Mouse (Mus musculus): ENCODE results near the gene Cpa4.

DNA sequence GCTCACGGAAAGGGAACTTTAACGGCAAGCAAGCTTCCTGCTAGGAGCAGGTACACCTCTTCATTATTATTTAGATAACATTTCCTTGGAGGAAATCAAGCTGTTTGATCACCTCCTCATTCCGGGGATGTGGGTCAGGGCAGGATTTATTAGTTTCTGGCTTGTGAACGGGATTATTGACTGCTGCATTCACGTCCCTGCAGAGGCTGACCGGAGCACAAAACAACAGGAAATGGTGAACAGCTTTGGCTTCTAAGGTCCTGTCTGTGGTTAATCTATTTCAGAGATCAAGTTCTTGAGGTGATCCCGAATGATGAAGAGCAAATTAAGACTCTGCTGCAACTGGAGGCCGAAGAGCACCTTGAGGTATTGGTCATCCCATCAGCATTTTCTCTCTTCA is 24.3 kb upstream of the Cpa4 start:
- TF ChIP-seq CTCF (IDR thresholded peaks at IDR 0.05; ENCODE audit: borderline replicate concordance, insufficient read depth, low read depth, low read length): no peak
- TF ChIP-seq POLR2A (IDR thresholded peaks at IDR 0.05; ENCODE audit: borderline replicate concordance, insufficient read depth, low read length): no peak
